Mouse (Mus musculus): ENCODE measurements at regions not wholly inside any gene's neighbourhood (a gene's known extent, or its start where the extent isn't known, plus 50 kb on each side); places are given as distances from the start of the nearest gene placed in this dataset.

- H3K36me3 ChIP-seq, result no peaks in the 10 kb centered on the region
- no peak for DNase-seq (ENCODE audit: low spot score)
- H3K9me3 ChIP-seq, result no peaks in the 10 kb centered on the region
- no peak overlapping the region for H3K27ac ChIP-seq
- WGBS, result 78% methylated on average over 5 of the region's 5 CpGs
- no peaks in the 10 kb centered on the region for H3K4me1 ChIP-seq
- no peak overlapping the region for H3K4me3 ChIP-seq
- no peaks in the 10 kb centered on the region for H3K27me3 ChIP-seq (ENCODE audit: insufficient read depth, poor library complexity, severe bottlenecking)
Measured at GRCm38 (mm10) chr3:78674529-78675187, 611.7 kb downstream of the Rapgef2 start.

- DNase-seq (ENCODE audit: low spot score), result no peak
Measured at GRCm38 (mm10) chr3:78668050-78668449, 618.3 kb downstream of the Rapgef2 start.

GRCm38 (mm10) chr3:78667374-78668023 lies 618.8 kb downstream of the Rapgef2 start:
- Histone ChIP-seq H3K36me3 (no peaks in the 10 kb centered on the region), H3K27ac (no peak overlapping the region), H3K4me1 (no peaks in the 10 kb centered on the region), H3K9me3 (no peaks in the 10 kb centered on the region), H3K27me3 (ENCODE audit: insufficient read depth, poor library complexity, severe bottlenecking) (no peaks in the 10 kb centered on the region), H3K4me3 (no peak overlapping the region)
- WGBS, result 79% methylated on average over 4 of the region's 4 CpGs
- DNase-seq (ENCODE audit: low spot score), result no peak

More at GRCm38 (mm10) chr3:78668050-78668449, 618.3 kb downstream of the Rapgef2 start:
- Histone ChIP-seq H3K27ac (no peak overlapping the region), H3K9me3 (no peaks in the 10 kb centered on the region), H3K4me3 (no peak overlapping the region), H3K4me1 (no peaks in the 10 kb centered on the region), H3K36me3 (no peaks in the 10 kb centered on the region), H3K27me3 (ENCODE audit: insufficient read depth, poor library complexity, severe bottlenecking) (no peaks in the 10 kb centered on the region)

- no peak for DNase-seq (ENCODE audit: low spot score)
- 85% methylated on average over 2 of the region's 2 CpGs for WGBS
- Histone ChIP-seq H3K27ac (no peak overlapping the region), H3K27me3 (ENCODE audit: insufficient read depth, poor library complexity, severe bottlenecking) (no peaks in the 10 kb centered on the region), H3K4me3 (no peak overlapping the region), H3K36me3 (no peaks in the 10 kb centered on the region), H3K4me1 (no peaks in the 10 kb centered on the region), H3K9me3 (no peaks in the 10 kb centered on the region)
Measured at GRCm38 (mm10) chr3:78648115-78648514, 638.2 kb downstream of the Rapgef2 start.

- no peak for DNase-seq (ENCODE audit: low spot score)
- WGBS, result 48% methylated on average over 4 of the region's 4 CpGs
- Histone ChIP-seq H3K4me3 (no peak overlapping the region), H3K4me1 (no peaks in the 10 kb centered on the region), H3K36me3 (no peaks in the 10 kb centered on the region), H3K9me3 (peaks cover 6% of the 10 kb centered on the region), H3K27ac (no peak overlapping the region), H3K27me3 (ENCODE audit: insufficient read depth, poor library complexity, severe bottlenecking) (no peaks in the 10 kb centered on the region)
Measured at GRCm38 (mm10) chr3:78635386-78635785, 650.9 kb downstream of the Rapgef2 start.

GRCm38 (mm10) chr3:78618900-78619299 lies 667.4 kb downstream of the Rapgef2 start:
- H3K4me3 ChIP-seq, result no peak overlapping the region
- H3K36me3 ChIP-seq, result no peaks in the 10 kb centered on the region
- DNase-seq (ENCODE audit: low spot score), result no peak
- H3K4me1 ChIP-seq, result no peaks in the 10 kb centered on the region
- H3K9me3 ChIP-seq, result no peaks in the 10 kb centered on the region
- no peaks in the 10 kb centered on the region for H3K27me3 ChIP-seq (ENCODE audit: insufficient read depth, poor library complexity, severe bottlenecking)
- WGBS, result 35% methylated on average over 3 of the region's 3 CpGs
- H3K27ac ChIP-seq, result no peak overlapping the region

GRCm38 (mm10) chr3:78594718-78595236 lies 691.5 kb downstream of the Rapgef2 start:
- peak; percentile 77 for DNase-seq (ENCODE audit: low spot score)
- no peak overlapping the region for H3K27ac ChIP-seq
- peak overlapping the region; percentile 25; the same call in 1 of the 2 replicates for H3K4me3 ChIP-seq
- no peaks in the 10 kb centered on the region for H3K9me3 ChIP-seq
- 0 out of 2 replicates have a peak, but pooled peaks cover 6% of the 10 kb centered on the region for H3K4me1 ChIP-seq
- no peaks in the 10 kb centered on the region for H3K36me3 ChIP-seq
- 11% methylated on average over 6 of the region's 6 CpGs for WGBS
- H3K27me3 ChIP-seq (ENCODE audit: insufficient read depth, poor library complexity, severe bottlenecking), result peaks cover 12% of the 10 kb centered on the region; the same call in 1 of the 2 replicates

GRCm38 (mm10) chr3:78594305-78594704 lies 692.0 kb downstream of the Rapgef2 start:
- no peak for DNase-seq (ENCODE audit: low spot score)
- Histone ChIP-seq H3K27me3 (ENCODE audit: insufficient read depth, poor library complexity, severe bottlenecking) (peaks cover 12% of the 10 kb centered on the region; the same call in 1 of the 2 replicates), H3K4me1 (0 out of 2 replicates have a peak, but pooled peaks cover 6% of the 10 kb centered on the region), H3K27ac (no peak overlapping the region), H3K4me3 (peak overlapping the region; percentile 25; the same call in 1 of the 2 replicates), H3K36me3 (no peaks in the 10 kb centered on the region), H3K9me3 (no peaks in the 10 kb centered on the region)
- 55% methylated on average over 11 of the region's 11 CpGs for WGBS

GRCm38 (mm10) chr3:78586639-78587038 lies 699.7 kb downstream of the Rapgef2 start:
- no peaks in the 10 kb centered on the region for H3K36me3 ChIP-seq
- H3K27me3 ChIP-seq (ENCODE audit: insufficient read depth, poor library complexity, severe bottlenecking), result no peaks in the 10 kb centered on the region
- no peaks in the 10 kb centered on the region for H3K9me3 ChIP-seq
- H3K4me1 ChIP-seq, result no peaks in the 10 kb centered on the region
- H3K4me3 ChIP-seq, result no peak overlapping the region
- 91% methylated on average over 1 of the region's 1 CpGs for WGBS
- no peak for DNase-seq (ENCODE audit: low spot score)
- no peak overlapping the region for H3K27ac ChIP-seq

GRCm38 (mm10) chr3:78581868-78582267 lies 704.4 kb downstream of the Rapgef2 start:
- H3K4me3 ChIP-seq, result no peak overlapping the region
- H3K36me3 ChIP-seq, result no peaks in the 10 kb centered on the region
- WGBS, result 26% methylated on average over 1 of the region's 1 CpGs
- no peaks in the 10 kb centered on the region for H3K9me3 ChIP-seq
- no peaks in the 10 kb centered on the region for H3K4me1 ChIP-seq
- H3K27ac ChIP-seq, result no peak overlapping the region
- no peak for DNase-seq (ENCODE audit: low spot score)
- H3K27me3 ChIP-seq (ENCODE audit: insufficient read depth, poor library complexity, severe bottlenecking), result no peaks in the 10 kb centered on the region

GRCm38 (mm10) chr3:78581100-78581499 lies 705.2 kb downstream of the Rapgef2 start:
- H3K9me3 ChIP-seq, result no peaks in the 10 kb centered on the region
- no peaks in the 10 kb centered on the region for H3K36me3 ChIP-seq
- H3K4me3 ChIP-seq, result no peak overlapping the region
- DNase-seq (ENCODE audit: low spot score), result no peak
- no peak overlapping the region for H3K27ac ChIP-seq
- 40% methylated on average over 3 of the region's 3 CpGs for WGBS
- H3K4me1 ChIP-seq, result no peaks in the 10 kb centered on the region
- no peaks in the 10 kb centered on the region for H3K27me3 ChIP-seq (ENCODE audit: insufficient read depth, poor library complexity, severe bottlenecking)

- 14% methylated on average over 2 of the region's 2 CpGs for WGBS
- no peaks in the 10 kb centered on the region for H3K27me3 ChIP-seq (ENCODE audit: insufficient read depth, poor library complexity, severe bottlenecking)
Measured at GRCm38 (mm10) chr3:78575667-78576464, 710.5 kb downstream of the Rapgef2 start.

GRCm38 (mm10) chr3:78574807-78575206 lies 711.5 kb downstream of the Rapgef2 start:
- 78% methylated on average over 3 of the region's 3 CpGs for WGBS
- H3K4me3 ChIP-seq, result no peak overlapping the region
- H3K27ac ChIP-seq, result no peak overlapping the region
- no peaks in the 10 kb centered on the region for H3K4me1 ChIP-seq
- no peaks in the 10 kb centered on the region for H3K27me3 ChIP-seq (ENCODE audit: insufficient read depth, poor library complexity, severe bottlenecking)
- no peaks in the 10 kb centered on the region for H3K36me3 ChIP-seq
- no peak for DNase-seq (ENCODE audit: low spot score)
- no peaks in the 10 kb centered on the region for H3K9me3 ChIP-seq

More at GRCm38 (mm10) chr3:78575667-78576464, 710.5 kb downstream of the Rapgef2 start:
- no peak overlapping the region for H3K4me3 ChIP-seq
- no peaks in the 10 kb centered on the region for H3K36me3 ChIP-seq
- H3K4me1 ChIP-seq, result no peaks in the 10 kb centered on the region
- no peak for DNase-seq (ENCODE audit: low spot score)
- H3K9me3 ChIP-seq, result no peaks in the 10 kb centered on the region
- H3K27ac ChIP-seq, result no peak overlapping the region

All from heart, embryonic 10.5 days (tissue).